Mouse (Mus musculus): ENCODE data around the gene Dhx16. TPM values are rescaled to one million over a fixed set of nuclear protein-coding genes. Genes with fewer than 3 reads are reported as not detected.
A peak's percentile ranks its signal among the peaks of the same experiment; 100 is the strongest.

The Dhx16 gene
- total and polyA plus RNA-seq, 2 experiments: 18.5 to 52.2 TPM

DNA sequence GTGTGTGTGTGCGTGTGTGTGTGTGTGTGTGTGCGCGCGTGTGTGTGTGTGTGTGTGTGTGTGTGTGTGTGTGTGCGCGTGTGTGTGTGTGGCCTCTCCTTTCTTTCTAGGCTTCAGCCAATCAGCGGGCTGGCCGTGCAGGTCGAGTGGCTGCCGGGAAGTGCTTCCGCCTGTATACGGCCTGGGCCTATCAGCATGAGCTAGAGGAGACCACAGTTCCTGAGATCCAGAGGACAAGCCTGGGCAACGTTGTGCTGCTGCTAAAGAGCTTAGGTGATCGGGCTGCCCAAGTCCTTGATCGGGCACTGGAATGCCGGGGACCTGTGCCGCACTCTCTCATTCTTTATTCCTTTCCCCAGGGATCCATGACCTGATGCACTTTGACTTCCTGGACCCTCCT is 8.1 kb downstream of the Dhx16 start:
- no peaks in the 10 kb centered on the region for H3K79me2 ChIP-seq (ENCODE audit: control insufficient read depth, insufficient read depth, low read length)
- no peak overlapping the region for H3K27ac ChIP-seq (replicated peaks; ENCODE audit: insufficient read depth, low read depth, low read length)
- no peak overlapping the region for H3K9ac ChIP-seq (ENCODE audit: low read depth, low read length)
- no peak overlapping the region for H3K4me3 ChIP-seq (ENCODE audit: insufficient read depth, low read depth, low read length)
- no peak for DNase-seq (ENCODE audit: extremely low read depth, low read depth, low spot score)
- H3K4me1 ChIP-seq (ENCODE audit: control insufficient read depth, insufficient read depth, low read length): no peaks in the 10 kb centered on the region
- H3K36me3 ChIP-seq (ENCODE audit: control insufficient read depth, insufficient read depth, low read length): peaks cover 41% of the 10 kb centered on the region; the same call in 1 of the 2 replicates
- no peaks in the 10 kb centered on the region for H3K27me3 ChIP-seq (ENCODE audit: control insufficient read depth, insufficient read depth, low read length)
- WGBS: 78% methylated on average over 17 of the region's 17 CpGs
- no peak for TF ChIP-seq CTCF (IDR thresholded peaks at IDR 0.05; ENCODE audit: low read depth, low read length)
- no peak for TF ChIP-seq POLR2A (IDR thresholded peaks at IDR 0.05; ENCODE audit: extremely low read depth, insufficient read depth, low read length)

DNA sequence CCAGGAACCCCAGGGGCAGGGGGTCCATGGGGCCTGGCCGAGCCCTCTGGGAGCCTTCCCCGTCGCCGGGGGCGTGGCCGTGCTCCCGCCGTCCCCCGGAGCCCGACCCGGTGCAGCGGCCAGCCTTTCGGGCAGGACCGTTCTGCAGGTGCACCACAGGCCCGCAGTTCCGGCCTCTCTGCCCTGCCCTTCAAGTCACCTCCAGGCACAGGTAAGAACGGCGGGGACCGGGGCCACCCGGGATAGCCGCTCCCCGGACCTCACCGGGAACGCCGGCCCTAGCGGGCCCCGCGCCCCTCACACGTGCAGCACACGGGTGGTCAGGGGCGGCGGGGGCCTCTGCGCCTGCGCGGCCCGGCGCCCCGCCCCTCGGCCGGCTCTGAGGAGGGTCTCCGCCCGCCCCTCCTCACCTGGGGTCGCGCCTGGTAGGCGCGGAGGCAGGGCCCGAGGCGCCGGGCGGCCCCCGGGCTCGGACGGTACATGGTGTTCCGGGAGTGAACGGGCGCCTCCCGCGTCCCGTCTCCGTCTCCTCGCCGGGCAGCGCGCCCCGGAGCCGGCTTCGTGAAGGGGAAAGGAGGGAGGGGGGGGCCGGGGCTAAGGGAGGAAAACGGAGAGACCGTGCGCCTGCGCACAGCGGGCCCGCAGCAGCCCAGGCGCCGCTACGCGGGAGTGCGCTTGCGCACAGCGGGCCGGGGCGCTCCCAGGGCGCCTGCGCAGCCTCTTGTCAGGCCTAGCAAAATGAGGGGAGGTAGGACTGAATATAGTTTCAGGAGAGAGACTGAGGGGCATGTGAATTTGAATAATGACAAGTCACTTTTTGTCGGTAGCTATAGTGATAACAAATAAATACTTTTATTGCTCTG is 17.4 kb downstream of the Dhx16 start, which contains the start of gene 2310061I04Rik:
2310061I04Rik (minus strand) TSS at position 651 of the 863 bp plus-strand sequence.
- H3K27ac ChIP-seq (replicated peaks; ENCODE audit: insufficient read depth, low read depth, low read length): peak within 1 kb of the TSS; percentile 82
- H3K79me2 ChIP-seq (ENCODE audit: control insufficient read depth, insufficient read depth, low read length): peaks cover 2% of the 10 kb centered on the region; the same call in 1 of the 2 replicates
- no peak for TF ChIP-seq CTCF (IDR thresholded peaks at IDR 0.05; ENCODE audit: low read depth, low read length)
- no peak for TF ChIP-seq POLR2A (IDR thresholded peaks at IDR 0.05; ENCODE audit: extremely low read depth, insufficient read depth, low read length)
- H3K4me3 ChIP-seq (ENCODE audit: insufficient read depth, low read depth, low read length): peak within 1 kb of the TSS; percentile 85
- DNase-seq (ENCODE audit: extremely low read depth, low read depth, low spot score): peak; percentile 67
- H3K27me3 ChIP-seq (ENCODE audit: control insufficient read depth, insufficient read depth, low read length): no peaks in the 10 kb centered on the region
- H3K9ac ChIP-seq (ENCODE audit: low read depth, low read length): peak within 1 kb of the TSS; percentile 92
- WGBS: under 1% methylated on average over 80 of the region's 86 CpGs
- H3K4me1 ChIP-seq (ENCODE audit: control insufficient read depth, insufficient read depth, low read length): peaks cover 7% of the 10 kb centered on the region
- H3K36me3 ChIP-seq (ENCODE audit: control insufficient read depth, insufficient read depth, low read length): peaks cover 7% of the 10 kb centered on the region

DNA sequence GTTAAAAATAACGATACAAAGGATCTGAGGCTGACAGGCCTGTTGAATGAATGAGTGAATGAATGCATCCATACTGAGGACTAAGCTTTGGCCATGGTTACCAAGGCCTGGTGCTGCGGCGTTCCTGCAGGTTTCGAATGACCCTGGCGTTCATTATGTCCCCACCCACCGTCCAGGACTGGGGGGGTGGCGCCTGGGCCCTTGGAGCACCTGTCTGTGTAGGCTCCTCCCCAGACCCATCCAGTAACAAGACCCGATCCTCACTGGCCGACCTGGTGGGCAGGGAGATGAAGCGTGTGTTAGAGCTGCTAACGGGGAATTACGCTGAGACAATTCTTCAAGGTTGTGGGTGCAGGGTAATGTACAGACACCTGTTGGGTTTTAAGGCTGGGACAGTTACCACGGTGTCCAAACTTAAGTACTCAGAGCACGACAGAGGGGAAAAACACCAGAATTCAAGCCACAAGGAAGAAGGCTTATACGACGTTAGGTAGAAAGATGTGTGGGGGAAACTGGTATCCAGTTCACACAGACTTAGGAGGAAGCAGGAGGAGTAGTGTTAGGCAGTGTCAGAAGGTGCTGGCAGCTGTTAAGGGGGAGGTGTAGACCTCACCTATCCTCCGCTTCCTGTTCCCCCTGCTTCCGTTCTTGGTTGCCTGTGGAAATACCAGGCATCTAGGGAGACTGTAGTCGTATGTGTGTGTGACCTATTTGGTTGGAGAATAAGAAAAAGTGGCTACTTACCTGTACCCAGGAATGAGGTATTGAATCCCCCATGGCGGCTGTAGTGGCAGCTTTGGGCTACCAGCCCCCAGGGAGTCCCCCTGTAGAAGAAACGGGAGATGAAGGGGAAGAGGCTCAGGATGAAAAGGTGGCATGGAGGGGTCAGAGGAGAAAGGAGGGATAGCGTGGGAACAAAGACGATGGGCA is 18.3 kb downstream of the Dhx16 start:
- no peak for DNase-seq (ENCODE audit: extremely low read depth, low read depth, low spot score)
- peaks cover 2% of the 10 kb centered on the region; the same call in 1 of the 2 replicates for H3K79me2 ChIP-seq (ENCODE audit: control insufficient read depth, insufficient read depth, low read length)
- 46% methylated on average over 23 of the region's 23 CpGs for WGBS
- peaks cover 7% of the 10 kb centered on the region for H3K4me1 ChIP-seq (ENCODE audit: control insufficient read depth, insufficient read depth, low read length)
- H3K36me3 ChIP-seq (ENCODE audit: control insufficient read depth, insufficient read depth, low read length): peaks cover 6% of the 10 kb centered on the region
- no peaks in the 10 kb centered on the region for H3K27me3 ChIP-seq (ENCODE audit: control insufficient read depth, insufficient read depth, low read length)
- H3K27ac ChIP-seq (replicated peaks; ENCODE audit: insufficient read depth, low read depth, low read length): no peak overlapping the region
- H3K9ac ChIP-seq (ENCODE audit: low read depth, low read length): no peak overlapping the region
- TF ChIP-seq CTCF (IDR thresholded peaks at IDR 0.05; ENCODE audit: low read depth, low read length) (no peak), POLR2A (IDR thresholded peaks at IDR 0.05; ENCODE audit: extremely low read depth, insufficient read depth, low read length) (no peak)
- no peak overlapping the region; the same call in 1 of the 2 replicates for H3K4me3 ChIP-seq (ENCODE audit: insufficient read depth, low read depth, low read length)

DNA sequence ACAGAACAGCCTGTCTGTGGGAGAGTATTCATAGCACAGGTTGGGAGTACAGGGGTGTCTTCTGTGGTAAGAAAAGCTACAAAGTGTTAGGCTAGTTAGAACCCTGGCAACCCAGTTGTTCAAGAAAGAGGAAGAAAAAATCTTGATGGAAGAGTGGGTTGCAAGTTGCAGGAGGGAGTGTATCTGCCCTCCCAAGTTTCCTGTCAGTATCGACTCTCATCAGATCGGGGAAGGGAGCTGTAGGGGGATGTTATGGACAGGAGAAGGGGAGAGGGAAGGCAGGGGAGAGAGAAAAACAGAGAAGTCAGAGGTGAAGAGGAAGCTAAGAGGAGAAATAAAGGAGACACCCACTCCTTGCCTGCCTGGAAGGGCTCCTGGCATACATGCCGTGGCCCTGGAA is 21.0 kb downstream of the Dhx16 start:
- Histone ChIP-seq H3K4me3 (ENCODE audit: insufficient read depth, low read depth, low read length) (no peak overlapping the region), H3K36me3 (ENCODE audit: control insufficient read depth, insufficient read depth, low read length) (no peaks in the 10 kb centered on the region), H3K27me3 (ENCODE audit: control insufficient read depth, insufficient read depth, low read length) (no peaks in the 10 kb centered on the region), H3K79me2 (ENCODE audit: control insufficient read depth, insufficient read depth, low read length) (peaks cover 2% of the 10 kb centered on the region; the same call in 1 of the 2 replicates), H3K4me1 (ENCODE audit: control insufficient read depth, insufficient read depth, low read length) (peaks cover 7% of the 10 kb centered on the region), H3K9ac (ENCODE audit: low read depth, low read length) (no peak overlapping the region), H3K27ac (replicated peaks; ENCODE audit: insufficient read depth, low read depth, low read length) (no peak overlapping the region)
- no peak for DNase-seq (ENCODE audit: extremely low read depth, low read depth, low spot score)
- 85% methylated on average over 3 of the region's 3 CpGs for WGBS
- TF ChIP-seq CTCF (IDR thresholded peaks at IDR 0.05; ENCODE audit: low read depth, low read length) (no peak), POLR2A (IDR thresholded peaks at IDR 0.05; ENCODE audit: extremely low read depth, insufficient read depth, low read length) (no peak)

DNA sequence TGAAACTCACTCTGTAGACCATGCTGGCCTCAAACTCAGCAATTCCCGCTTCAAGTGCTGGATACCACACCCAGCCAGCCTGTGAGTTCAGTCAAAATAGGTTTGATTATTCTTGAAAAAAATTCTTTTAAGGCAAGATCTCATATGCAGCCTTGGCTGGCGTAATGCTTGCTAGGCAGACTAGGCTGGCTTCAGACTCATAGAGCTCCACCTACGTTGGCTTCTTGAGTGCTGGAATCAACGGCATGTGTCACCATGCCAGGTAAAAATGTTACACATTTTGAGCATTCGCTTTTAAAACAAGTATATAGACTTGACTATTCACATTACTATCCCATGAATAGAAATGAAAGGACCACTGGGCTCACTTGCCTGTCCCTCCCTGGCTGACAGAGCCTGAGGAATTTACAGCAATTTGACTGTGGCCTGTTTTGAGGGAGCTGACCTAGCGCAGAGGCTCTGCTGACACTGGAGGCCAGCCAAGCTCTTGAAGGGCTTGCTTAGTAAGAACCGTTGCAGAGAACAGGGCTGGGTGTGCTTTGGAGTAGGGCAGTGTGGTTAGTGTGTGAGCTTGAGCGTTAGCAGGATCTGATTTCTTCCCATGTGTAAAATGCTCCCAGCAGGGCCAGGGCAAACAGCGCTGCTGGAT is 23.8 kb downstream of the Dhx16 start:
- H3K9ac ChIP-seq (ENCODE audit: low read depth, low read length): no peak overlapping the region
- no peak for TF ChIP-seq POLR2A (IDR thresholded peaks at IDR 0.05; ENCODE audit: extremely low read depth, insufficient read depth, low read length)
- peaks cover 7% of the 10 kb centered on the region for H3K36me3 ChIP-seq (ENCODE audit: control insufficient read depth, insufficient read depth, low read length)
- no peak for DNase-seq (ENCODE audit: extremely low read depth, low read depth, low spot score)
- H3K79me2 ChIP-seq (ENCODE audit: control insufficient read depth, insufficient read depth, low read length): peaks cover 2% of the 10 kb centered on the region; the same call in 1 of the 2 replicates
- no peaks in the 10 kb centered on the region for H3K4me1 ChIP-seq (ENCODE audit: control insufficient read depth, insufficient read depth, low read length)
- no peaks in the 10 kb centered on the region for H3K27me3 ChIP-seq (ENCODE audit: control insufficient read depth, insufficient read depth, low read length)
- 86% methylated on average over 9 of the region's 9 CpGs for WGBS
- H3K27ac ChIP-seq (replicated peaks; ENCODE audit: insufficient read depth, low read depth, low read length): no peak overlapping the region
- H3K4me3 ChIP-seq (ENCODE audit: insufficient read depth, low read depth, low read length): no peak overlapping the region

All from liver, adult 2 months (tissue).